Mouse (Mus musculus): ENCODE data around the gene Prm2.
"Not testable (repeated sequence)": the region's sequence is repeated elsewhere in the genome, so short reads cannot be mapped to it uniquely, and the experiment has no call there.

Gene Prm2

DNA sequence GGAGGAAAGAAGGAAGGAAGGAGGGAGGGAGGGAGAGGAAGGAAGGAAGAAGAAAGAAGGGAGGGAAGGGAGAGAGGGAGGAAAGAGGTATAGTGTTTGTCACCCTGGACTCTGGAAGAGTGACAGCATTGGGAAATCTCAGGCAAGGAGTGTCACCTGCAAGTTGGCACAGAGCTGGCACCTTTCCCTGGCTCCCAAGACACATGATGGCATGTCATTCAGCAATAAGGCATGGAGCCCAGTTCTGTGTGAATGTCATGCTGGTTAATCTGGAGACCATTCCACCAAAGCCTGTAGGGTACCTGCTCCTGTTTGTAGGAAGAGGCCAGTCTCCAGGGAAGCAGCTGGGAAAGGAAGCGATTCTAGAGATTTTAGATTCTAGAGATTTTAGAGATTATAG is 14.4 kb upstream of the Prm2 start:
- no peak for DNase-seq

DNA sequence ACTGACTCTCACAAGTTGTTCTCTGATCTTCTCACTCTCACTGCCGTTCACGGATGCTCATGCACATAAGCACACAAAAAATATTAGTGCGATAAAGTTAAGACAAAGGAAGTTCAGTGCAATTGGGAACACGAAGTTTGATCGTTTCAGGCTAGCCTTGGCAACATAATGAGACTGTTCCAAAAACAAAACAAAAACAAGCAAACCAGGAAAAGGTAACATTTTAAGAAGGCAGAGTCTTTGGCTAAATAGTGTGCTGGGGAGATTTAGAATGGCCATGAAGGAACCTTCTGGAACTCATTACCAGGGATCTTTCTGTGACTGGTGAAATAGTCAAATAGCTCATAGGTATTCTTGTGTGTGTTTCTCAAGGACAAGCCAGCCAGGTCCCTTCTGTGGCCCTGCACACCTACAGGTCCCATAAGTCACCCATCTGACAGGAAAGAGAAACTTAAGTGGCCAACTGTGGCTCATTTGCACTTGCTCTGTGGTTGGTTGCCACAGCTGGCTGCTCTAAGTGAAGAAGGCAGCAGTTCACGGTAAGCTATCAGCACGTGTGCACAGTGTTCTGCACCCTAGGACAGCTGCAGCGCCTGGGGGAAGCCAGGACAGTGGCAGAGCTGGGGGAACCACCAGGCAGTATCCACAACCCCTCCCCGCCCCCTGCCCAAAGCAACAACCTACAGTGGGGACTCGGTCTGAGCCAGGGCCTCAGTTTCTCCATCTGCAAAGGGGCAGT is 10.0 kb upstream of the Prm2 start, which contains the start of gene Prm1:
Gene Prm1 (minus strand): TSS at position 51 of the 739 bp plus-strand sequence.
- DNase-seq: no peak

GRCm38 (mm10) chr16:10802420-10802819 is 6.5 kb upstream of the Prm2 start:
- not testable (repeated sequence) for DNase-seq

DNA sequence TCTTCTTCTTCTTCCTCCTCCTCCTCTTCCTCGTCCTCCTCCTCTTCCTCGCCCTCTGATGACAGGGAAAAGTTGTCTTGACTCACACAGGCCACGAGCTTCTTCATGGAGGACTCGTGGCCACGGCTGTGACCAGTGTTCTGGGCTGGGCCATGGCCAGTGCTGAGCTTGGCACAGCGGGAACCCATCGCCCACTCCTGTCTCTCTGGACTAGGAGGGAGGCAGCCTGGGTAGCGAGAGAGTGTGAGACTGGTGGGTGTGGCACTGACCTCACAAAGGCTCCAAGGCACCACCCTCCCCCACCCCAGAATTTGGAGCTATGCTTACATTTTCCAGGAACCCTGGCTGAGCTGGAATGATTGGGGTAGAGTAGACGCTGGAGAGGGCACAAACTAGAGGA is 5.2 kb downstream of the Prm2 start, which contains the start of gene Prm3:
Gene Prm3 (minus strand): TSS at position 213 of the 400 bp plus-strand sequence.
- no peak for DNase-seq

- DNase-seq: no peak
Measured at GRCm38 (mm10) chr16:10788866-10789265, 7.1 kb downstream of the Prm2 start.

DNA sequence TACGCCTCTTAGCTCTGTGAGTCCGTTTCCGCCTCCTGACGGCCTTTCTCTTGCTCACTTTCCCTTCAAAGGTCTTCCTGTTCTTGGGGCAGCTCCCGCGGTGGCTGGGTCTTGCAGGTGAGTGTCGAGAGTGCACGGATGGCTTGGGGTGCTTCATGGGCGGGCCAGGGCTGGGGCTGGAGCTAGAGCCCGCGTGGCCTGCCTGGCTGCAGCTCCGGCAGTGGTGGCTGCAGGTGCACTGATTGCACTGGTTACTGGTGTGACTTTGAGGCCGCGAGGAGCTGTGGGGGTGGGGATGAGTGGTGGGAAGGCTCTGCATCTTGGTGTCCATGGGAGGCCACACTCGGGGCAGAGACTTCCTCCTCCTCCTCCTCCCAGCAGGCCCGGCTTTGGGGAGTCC is 7.7 kb downstream of the Prm2 start, which contains the start of gene Tnp2:
Gene Tnp2 (minus strand): TSS at position 390 of the 400 bp plus-strand sequence.
- no peak for DNase-seq

- DNase-seq: no peak
Measured at GRCm38 (mm10) chr16:10787548-10788058, 8.3 kb downstream of the Prm2 start.

- no peak for DNase-seq
Measured at GRCm38 (mm10) chr16:10786782-10787547, 9.0 kb downstream of the Prm2 start.

GRCm38 (mm10) chr16:10786288-10786687 is 9.6 kb downstream of the Prm2 start:
- peak; percentile 82 for DNase-seq

DNA sequence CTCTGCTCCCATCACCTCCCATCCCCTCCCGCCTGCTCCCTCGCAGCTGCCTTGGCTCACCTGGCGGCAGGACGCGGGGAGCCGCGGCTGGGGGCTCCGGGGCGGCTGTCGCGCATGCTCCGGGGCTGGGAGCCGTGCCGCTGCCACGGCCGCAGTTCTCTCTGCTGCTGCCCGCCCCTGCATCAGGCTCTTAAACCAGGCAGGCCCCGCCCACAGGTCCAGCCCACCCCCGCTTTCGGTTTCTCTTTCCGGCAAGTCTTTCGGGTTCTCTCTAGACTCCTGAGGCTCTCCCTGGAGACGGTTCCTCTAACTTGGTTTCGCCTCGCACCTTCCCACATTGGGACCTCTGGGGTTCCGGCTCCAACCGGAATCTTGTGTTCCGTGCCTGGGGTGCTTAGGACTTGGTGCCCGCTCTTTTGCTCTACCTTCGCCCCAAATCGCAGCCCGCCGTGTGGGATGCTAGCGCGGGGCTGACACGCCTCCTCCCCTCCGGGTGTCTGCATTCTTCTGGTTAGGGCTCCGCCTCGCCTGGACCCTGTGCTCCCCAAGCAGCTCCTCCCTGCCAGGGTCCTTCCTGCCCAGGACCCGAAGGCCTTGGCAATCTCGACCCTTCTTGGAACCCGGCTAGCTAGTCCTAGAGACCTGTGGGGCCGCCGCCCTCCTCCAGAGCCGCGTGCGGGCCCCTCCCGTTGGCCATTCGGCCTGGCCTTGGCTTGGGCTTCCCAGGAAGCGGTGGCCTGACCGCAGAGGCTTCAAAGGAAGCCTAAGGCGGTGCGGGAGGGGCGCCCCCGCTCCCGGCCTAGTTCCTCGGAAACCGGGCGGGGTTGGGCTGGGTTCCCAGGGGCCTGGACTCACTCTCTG is 10.3 kb downstream of the Prm2 start, which contains the start of gene Socs1:
Gene Socs1 (minus strand): TSS at position 166 of the 861 bp plus-strand sequence.
- DNase-seq: peak; percentile 90

DNA sequence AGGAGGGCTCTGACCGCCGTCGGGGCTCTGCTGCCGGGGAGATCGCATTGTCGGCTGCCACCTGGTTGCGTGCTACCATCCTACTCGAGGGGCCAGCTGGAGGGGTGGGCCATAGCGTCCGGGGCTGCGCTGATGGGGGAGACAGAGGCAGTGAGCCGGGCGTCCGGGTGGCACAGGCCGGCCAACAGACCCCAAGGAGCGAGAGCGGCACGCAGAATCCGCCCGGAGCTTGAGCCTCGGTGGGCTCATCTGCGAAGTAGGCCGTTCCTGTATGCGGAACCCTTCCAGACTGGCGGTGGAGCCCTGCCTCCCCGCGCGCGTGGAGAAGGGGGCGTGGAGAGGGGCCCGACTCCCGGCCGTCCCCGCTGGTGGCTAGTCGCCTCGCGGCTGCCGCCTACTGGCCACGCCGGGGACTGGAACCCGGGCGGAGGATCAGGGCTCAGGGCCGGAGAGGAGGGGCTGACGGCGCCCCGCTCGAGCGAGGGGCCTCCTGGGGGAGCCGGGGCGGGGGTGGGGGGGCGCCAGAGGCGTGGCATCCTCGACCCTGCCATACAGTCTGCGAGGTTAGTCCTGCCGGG is 11.1 kb downstream of the Prm2 start:
- DNase-seq: peak; percentile 87

DNA sequence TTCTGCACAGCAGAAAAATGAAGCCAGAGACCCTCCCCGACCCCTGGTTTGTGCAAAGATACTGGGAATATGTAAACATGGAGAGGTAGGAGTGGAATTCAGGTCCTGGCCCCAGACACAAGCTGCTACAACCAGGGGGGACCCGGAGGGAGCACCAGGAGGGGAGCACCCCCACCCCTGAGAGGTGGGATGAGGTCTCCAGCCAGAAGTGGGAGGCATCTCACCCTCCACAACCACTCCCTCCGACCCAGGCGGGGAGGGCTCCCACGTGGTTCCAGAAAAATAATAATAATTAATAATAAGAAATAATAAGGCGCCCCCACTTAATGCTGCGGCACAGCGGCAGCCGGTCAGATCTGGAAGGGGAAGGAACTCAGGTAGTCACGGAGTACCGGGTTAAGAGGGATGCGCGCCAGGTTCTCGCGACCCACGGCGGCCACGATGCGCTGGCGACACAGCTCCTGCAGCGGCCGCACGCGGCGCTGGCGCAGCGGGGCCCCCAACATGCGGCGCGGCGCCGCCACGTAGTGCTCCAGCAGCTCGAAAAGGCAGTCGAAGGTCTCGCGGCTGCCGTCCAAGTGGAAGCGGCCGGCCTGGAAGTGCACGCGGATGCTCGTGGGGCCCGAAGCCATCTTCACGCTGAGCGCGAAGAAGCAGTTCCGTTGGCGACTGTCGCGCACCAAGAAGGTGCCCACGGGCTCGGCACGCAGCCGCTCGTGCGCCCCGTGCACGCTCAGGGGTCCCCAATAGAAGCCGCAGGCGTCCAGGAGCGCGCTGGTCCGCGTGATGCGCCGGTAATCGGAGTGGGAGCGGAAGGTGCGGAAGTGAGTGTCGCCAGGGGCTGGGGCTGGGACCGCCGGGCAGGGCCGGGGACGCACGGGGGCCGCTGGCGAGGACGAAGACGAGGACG is 11.8 kb downstream of the Prm2 start:
- DNase-seq: peak; percentile 23

DNA sequence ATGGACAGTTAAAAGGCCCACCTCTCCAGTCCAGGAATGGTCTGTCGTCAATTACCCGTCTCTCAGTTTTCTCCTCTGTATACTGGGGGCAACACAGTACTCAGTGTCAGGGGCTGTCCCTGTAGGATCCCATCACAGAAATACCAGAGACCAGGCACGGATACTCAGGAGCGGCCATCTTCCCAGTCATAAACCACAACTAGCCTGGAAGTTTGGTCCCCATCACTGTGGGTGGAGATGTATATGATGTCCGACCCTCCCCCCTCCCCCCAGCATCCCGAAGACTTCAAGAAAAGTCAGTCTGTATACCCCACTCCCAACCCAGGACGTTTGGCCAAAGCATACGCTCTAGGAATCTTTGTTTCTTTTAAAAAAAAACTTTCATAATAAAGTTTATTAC is 12.5 kb downstream of the Prm2 start:
- no peak for DNase-seq

- DNase-seq: no peak
Measured at GRCm38 (mm10) chr16:10783152-10783434, 12.8 kb downstream of the Prm2 start.

DNA sequence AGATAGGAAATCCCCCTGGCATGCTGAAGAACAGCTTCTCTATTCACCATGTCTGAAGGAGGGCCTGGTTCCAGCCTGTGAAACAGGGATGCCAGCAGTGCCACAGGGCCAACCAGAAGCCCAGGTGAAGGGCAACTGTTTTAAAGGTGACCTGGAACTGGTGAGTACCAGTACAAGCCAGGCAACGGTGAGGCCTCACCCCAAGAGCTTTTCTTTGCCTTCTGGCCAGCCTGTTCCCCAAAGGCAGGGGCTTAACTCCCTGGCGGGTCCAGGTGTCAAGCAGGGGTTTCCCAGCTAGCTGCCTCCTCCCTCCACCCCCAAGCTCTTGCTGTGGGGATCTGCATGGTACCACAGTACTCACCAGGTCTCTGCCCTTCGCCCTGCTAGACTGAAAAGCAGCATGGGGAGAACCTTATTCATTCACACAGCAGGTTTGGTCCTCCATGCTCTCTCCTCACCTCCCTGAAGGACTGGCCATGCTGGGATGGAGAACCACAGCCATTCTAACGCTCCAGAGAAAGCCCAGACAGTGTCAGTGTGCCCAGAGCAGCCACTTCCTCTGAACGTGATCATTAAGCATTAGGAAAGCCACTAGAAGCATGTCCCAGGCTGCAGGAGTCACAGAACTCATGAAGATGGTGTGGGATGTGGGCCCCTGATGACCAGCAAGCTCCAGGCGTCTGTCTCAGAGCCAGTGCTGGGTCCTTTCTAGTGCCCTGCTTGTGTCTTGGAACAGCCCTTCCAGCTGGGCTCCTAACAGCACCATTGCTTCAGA is 13.4 kb downstream of the Prm2 start:
- no peak for DNase-seq

DNA sequence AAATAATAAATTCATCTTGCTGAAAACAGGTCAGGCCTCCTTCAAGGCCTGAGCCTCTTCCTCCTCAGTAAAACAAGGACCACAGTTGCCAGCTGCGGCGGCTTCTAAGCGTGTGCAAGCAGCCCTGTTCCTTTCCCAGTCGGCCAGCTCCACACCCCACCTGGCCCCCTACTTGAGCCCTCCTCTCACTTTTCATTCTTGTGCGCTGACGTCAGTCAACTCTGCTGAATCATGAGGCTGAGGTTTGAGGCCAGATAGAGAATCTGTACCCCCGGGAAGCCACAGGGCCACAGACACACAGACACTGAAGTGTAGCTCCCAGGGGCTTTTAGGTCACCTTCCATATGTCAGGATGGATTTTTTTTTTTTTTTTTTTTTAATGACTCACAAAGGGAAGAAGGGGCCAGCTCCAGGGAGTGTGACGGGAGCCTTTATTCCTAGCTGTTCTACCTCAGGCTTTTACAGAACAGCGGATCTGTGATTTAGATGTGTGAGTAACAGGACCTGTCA is 14.0 kb downstream of the Prm2 start:
- no peak for DNase-seq

DNA sequence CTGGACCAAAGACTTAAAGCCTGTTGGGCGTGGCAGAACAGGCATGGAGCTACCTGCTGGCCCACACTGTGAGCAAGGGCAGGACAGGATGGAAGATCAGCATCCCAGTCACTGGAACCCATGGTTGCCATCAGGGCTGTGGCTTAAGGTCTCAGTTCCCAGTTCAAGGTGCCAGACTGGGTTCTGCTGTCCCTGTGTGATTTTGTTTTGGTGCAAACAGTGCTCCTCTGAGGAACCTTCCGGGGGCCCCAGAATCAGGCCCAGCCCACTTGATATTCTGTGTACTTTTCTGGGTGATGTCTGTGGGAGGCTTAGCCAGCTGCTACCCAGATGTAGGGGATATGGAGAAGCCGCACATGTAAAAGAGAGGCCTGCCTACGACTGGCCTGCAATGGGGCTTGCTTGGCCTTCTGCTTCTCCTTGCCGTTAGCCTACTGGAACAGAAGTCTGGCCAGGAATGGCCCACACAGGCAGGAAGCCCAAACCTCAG is 15.3 kb downstream of the Prm2 start:
- no peak for DNase-seq

DNA sequence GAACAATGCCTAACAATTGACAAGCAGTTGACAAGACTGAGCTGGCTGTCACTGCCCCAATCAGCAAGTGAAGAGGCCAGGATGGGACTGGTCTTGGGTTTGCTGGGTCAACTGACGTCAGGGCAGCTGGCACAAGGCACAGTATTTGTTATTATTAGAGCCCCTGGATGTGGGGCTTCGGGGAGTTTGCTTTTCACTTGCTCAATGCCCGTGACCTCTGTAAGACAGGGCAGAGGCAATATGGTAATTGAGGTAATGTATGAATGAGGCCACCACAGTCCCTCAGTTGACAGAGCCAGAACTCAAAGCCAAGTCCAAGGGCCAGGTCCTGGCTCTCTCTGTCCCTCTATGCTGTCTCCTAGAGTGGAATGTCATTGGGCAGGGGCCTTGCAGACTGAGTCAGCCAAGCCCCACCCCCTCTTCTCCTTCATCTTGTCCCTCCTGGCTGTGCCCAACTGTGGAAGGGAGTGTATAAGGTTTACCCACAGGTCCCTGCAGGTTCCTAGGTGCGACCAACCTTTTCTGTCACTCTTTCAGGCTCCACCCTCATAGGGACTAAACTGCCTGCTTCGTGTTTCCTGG is 18.3 kb downstream of the Prm2 start:
- DNase-seq: no peak

DNA sequence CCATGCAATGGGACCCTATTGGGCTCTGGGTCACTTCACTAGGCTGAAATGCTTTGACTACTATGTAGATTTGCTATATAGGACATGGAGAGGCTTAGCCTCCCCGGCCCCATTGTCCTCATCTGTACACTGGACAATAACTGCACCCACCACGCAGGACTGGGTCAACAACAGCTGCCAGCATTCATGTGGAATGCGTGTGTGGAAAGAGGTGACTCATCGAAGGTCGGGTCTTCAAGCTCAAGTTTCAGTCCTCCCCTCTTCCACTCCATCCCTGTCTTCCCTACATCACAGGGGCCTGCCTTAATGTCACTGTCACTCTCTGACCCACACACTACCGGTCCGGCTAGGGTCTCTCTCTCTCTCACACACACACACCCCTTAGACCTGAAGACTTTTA is 19.6 kb downstream of the Prm2 start:
- DNase-seq: no peak

- no peak for DNase-seq
Measured at GRCm38 (mm10) chr16:10774726-10775125, 21.2 kb downstream of the Prm2 start.

Measured in liver (tissue).